Mouse (Mus musculus) cerebellum, postnatal 4 days (tissue): ENCODE data around the gene Slc22a4.
A peak's percentile ranks its signal among the peaks of the same experiment; 100 is the strongest.
"Not testable (repeated sequence)": the region's sequence is repeated elsewhere in the genome, so short reads cannot be mapped to it uniquely, and the experiment has no call there.

ENCODE experiments used
- DNase-seq, 2 experiments: peaks; one replicate each; pipeline ENCODE4 v3.0.0; 2022; ENCODE audit warnings: low spot score in 2 of 2, mixed read lengths in 1 of 2

Slc22a4 gene

DNA sequence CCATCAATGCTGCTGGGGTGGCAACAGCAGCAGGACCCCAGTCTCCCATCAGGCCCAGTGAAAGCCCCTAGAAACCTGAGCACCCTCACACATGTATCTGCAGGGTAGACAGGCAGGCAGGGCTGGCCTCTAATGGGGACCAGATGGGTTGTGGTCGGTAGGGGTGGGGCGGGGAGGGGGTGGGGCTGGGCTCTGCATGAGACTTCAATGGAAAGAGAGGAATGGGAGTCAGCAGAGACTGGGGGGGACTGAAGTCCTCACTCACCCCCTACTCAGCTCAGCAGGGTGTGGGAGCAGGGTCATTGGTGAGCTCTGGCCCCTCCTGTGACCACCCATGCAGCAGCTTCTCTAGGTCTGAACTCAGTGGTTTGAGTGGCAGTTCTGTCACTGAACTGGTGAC is 29.5 kb upstream of the Slc22a4 start:
- no peak for DNase-seq

DNA sequence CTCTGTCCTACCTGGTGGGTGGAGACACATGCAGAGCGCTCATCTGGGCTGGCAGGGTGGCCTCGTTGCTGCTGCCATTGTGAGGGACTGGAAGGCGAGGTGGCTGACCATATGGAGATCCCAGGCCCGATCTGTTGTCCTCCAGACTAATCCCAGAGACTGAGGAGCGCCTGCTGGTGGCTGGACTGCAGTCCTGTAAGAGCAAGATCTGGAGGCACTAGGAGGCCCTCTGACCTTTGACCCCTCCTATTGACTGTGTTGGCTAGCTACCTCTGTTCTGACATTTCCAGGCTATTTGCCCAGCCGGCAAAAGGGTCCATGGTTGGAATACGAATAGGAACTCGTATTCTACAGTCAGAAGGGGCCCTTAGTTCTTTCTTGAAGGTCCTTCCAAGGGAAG is 28.2 kb upstream of the Slc22a4 start:
- DNase-seq = peak in 1 of 2 experiments; percentile 36

DNA sequence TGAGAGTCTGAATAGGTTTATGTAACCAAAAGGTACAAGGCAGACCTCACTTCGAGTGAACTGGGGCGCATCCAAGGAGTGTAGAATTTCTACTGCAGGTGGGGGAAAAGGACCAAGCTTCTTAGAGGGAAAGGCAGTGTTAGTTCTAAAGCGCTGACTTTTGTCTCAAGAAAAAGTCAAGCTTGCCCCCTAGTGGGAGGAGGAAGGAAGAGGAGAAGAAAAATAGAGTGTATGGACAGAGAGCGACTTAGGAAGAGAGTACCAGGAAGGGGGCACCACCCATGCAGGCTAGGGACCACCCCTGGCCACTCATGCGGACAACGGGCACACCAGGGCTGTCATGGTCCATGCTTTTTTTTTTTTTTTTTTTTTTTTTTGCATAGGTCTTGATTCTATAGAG is 26.4 kb upstream of the Slc22a4 start:
- peak in 1 of 2 experiments; percentile 50 for DNase-seq

DNA sequence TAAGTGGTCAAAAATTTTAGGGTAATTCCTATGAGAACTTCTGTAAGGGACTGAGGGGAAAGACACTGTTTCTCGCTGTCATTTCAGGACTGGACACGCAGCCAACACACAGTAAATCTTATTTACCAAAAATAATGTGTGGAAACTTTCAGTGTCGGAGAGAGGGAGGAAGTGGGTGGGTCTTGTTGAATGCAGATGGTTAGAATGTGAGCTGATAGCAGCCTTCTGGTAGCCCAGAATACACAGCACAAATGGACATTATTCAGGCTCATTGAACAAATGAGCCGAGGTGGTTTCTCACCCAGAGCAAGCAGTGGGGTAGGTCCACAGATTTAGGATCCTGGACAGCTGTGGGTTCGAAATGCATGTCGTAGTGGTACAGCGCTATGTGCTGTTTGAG is 25.2 kb upstream of the Slc22a4 start:
- DNase-seq = no peak

DNA sequence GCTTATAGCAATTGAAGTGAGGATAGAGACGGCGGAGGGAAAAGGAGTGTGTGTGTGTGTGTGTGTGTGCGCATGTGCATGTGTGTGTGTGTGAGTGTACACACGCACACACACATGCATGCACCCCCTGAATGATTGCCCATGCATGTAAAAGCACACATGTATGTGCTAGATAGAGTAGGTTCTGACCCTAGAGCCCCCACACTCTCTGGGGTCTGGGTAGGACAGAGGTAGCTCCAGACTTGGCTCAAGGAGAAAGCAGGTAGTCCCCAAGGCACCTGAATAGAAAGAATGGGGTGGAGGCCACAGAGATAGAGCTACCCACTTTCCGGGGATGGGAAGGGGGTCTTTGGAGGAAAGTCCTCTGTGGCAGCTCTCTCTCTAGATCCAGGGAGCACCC is 24.2 kb upstream of the Slc22a4 start:
- no peak for DNase-seq

- no peak for DNase-seq
Observed at GRCm38 (mm10) chr11:54051161-54051560, 23.3 kb upstream of the Slc22a4 start.

DNA sequence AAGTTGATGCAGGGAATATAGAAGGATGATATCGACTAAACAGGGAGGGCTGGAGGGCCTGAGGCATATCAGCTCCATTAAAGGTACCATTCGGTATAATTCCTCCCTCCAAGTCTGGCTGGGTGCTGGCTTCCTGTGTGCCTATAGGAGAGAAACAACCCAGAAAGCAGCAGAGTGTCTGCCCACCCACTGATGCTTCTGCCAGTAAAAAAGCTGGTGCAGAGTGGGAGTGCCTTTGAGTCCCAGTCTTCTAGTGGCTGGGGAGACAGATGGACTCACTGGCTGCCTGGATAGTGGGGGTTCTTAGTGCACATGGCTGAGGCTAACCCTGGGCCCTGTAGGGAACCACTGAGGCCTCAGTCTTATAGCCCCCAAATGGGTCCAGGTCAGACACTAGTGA is 22.3 kb upstream of the Slc22a4 start:
- no peak for DNase-seq

GRCm38 (mm10) chr11:54040676-54041075 is 12.8 kb upstream of the Slc22a4 start:
- no peak for DNase-seq

- DNase-seq = not testable (repeated sequence)
Observed at GRCm38 (mm10) chr11:54032872-54033271, 5.0 kb upstream of the Slc22a4 start.

DNA sequence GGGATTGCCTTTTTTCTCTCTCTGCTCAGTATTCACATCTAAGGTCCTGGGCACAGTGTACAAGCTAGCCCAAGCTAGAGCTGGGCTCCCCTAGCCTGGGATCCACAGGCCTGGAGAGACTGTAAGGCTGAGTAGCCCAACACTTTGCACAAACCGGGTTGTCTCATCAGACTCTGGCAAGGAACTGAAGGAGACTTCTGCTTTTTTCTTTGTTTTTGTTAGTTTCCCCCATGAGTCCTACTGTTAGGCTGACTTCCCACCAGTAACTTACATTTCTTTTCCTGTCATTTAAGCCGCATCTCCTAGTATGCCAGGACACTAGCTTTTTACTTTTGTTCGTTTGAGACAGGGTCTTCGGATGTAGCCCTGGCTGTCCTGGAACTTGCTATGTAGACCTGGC is 1.1 kb upstream of the Slc22a4 start:
- no peak for DNase-seq

DNA sequence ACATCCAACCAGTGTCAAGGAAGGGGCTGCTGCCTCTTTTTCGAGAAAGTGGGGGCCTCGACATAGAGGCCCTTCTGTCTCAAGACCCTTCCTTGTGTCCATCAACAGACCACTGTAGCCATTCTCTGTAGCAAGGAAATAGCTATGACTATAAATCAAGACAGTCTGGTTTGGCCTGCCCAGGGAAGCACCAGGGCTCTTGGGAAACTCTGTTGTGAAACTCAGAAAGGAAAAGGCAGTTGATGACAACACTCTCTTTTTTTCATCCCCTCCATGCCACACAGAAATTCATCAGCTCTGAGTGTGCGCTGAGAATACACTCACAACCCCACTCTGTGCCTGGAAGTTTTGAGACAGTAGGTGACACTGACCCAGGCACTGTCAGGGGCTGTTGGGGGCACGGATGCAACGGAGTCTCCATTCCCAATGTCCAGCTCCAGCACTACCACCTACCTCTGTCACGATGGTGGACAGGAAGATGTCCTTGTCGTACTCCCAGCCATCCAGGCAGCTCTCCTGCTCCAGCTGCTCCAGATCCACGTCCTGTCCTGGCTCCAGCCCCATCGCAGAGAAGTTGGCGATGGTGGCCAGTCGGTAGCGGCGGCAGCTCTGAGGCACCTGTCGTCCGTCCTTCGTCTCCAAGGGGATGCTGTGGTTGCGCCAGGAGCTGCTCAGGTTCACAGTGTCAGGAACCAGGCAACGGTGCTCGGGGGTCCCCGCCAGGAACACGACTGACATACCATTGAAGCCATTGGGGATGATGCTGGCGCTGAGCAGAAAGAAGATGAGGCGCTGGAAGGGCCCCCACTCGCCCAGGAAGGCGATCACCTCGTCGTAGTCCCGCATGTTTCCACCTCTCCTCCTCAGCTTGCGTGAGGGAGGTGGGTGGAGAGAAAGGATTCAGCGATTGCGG is 503 bp downstream of the Slc22a4 start:
- peak in 1 of 2 experiments; percentile 21 for DNase-seq

DNA sequence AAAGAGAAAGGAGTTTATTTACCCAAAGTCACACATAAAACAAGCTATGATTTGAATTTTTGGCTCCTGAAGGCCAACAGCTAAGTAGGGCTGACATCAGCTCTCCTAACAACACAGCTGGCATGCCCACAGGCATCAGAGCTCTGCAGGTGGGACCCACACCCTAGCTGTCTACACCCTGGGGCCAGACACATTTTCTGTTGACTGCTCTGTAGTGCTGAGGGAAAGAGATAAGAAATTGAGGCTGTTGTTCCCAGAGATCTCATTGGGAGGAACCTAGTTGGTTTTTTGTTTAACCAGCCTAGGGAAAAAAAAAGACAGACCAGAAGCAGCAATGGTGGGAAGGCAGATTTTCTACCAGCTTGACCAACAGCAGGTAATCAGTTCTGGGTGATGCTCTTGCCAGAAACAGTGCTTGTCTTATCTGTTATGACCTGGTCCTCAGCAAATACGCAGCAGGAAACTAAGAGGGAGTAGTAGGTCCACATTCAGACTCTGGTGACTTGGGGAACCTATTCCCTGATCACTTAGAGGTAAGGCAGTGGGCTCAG is 1.3 kb downstream of the Slc22a4 start:
- no peak for DNase-seq

DNA sequence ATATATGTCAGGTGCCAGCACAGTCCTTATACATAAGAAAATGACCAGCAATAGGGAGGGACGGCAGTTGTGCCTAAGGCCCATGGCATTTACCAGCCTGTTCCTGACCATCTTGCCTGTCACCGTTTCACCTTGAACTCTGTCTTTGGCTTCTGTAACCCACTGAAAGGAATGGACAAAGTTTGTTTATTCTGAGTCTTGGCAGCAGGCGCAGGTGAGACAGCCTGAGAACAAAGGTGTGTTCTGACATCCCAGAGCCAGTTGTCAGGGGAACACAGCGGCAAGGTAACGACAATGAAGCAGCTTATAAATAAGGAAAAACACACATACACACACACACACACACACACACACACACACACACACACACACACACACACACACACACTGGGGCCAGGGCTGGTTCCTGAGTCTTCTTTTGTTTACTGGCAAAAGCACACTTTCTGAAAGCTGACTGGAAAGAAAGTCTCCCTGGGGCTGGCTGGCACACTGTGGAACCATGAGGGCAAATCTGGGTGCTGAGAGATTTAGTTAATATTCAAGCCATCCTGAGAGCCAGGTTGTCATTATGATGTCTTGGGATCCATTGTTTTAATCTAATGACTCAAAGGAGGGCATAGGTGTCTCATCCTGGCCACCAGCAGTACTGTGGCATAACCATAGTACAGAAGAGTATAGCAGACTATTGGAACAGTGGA is 6.3 kb downstream of the Slc22a4 start:
- no peak for DNase-seq

DNA sequence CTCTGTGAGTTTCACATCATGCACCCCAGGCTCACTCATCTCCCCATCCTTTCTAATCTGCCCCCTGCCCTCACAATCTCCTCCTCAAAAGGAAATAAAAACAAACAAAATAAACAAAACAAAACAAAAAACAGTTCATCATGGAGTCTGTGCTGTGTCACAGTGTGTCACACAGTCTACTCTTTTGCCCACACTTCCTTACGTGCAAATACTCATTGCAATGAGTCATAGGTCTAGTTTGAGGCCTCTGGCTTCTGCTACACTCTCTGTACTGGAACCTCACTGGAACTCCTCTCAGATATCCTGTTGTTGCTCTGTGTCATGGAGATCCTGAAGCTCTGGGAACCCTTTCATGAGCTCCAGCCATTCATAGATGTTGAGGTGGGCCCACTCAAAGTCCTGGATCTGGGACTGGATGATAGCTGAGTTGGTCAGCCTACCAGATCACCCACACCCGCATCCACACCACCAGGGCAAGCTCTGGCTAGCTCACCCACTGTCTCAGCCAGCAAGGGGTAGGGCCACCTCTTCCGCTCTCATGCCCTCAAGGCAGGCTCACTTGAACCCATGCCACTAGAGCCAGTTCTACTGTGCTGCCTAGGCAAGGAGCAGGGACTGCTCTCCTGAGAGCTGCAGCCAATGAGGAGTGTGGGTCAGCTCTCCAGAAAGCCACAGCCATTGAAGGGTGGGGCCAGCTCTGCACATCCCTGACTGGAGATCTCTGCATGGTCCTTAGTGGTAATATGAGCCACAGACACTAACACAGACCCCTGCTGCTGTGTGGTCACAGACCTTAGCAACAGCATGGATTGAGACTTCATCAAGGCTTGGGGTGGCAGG is 8.8 kb downstream of the Slc22a4 start:
- DNase-seq = no peak

DNA sequence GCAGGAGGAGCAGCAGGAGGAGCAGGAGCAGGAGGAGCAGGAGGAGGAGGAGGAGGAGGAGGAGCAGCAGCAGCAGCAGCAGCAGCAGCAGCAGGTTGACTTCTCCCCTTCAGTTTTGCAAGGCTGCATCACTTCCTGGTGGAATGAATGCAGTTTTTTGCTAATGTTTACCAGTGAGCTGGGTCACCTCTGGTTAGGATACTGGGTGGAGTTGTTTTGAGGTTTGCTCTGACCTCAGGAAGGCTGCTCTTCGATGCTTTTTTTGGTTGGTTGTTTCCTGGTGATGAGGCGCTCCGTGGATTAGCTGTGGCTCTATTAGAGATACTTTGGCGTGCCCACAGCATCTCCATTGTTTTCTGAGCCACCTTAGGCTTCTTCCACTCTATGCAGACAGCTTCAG is 10.3 kb downstream of the Slc22a4 start:
- no peak for DNase-seq

GRCm38 (mm10) chr11:54016051-54016450 is 11.8 kb downstream of the Slc22a4 start:
- no peak for DNase-seq

GRCm38 (mm10) chr11:54012961-54013360 is 14.9 kb downstream of the Slc22a4 start:
- no peak for DNase-seq

DNA sequence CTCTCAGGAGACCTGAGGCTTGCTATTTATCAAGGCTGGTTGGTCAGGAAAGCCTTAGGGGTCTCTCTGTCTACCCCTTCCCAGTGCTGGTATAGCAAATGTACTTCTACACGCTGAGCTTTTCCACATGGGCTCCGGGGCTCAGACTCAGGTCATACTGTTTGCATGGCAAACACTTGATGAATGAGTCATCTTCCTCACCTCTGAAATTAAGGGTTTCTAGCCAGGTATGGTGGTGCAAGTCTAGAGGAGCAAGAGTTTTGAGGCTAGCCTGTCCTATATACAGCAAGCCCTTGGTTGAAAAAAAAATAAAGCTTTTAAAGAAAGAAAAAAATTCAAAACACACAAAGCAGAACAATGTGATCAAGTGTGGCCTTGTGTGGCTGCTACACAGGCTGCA is 16.6 kb downstream of the Slc22a4 start:
- DNase-seq = no peak

- no peak for DNase-seq
Observed at GRCm38 (mm10) chr11:54008416-54008920, 19.4 kb downstream of the Slc22a4 start.

DNA sequence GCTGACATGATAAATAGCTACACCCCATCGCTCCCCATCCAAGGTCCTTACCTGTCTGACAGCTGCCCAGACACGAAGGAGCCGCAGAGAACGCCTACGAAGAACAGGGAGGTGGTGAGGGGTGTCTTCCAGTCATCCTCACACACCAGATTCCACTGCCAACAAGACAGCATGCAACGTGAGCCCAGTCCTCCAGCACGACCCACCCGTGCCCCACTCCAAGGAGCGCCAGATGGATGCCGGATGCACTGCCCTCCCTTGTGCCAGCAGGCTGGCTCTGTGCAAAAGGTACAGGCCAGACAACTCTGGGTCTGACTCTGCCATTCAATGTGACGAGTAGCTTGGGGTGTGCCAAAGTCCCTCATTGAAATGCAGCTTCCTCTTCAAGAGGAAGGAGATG is 20.2 kb downstream of the Slc22a4 start:
- DNase-seq = peak in 1 of 2 experiments; percentile 66

GRCm38 (mm10) chr11:54006901-54007300 is 21.0 kb downstream of the Slc22a4 start:
- DNase-seq = peak in 1 of 2 experiments; percentile 67

GRCm38 (mm10) chr11:54006362-54006761 is 21.5 kb downstream of the Slc22a4 start:
- not testable (repeated sequence) for DNase-seq
